Mouse (Mus musculus): ENCODE data around the gene Armc5. TPM values are rescaled to one million over a fixed set of nuclear protein-coding genes. Genes with fewer than 3 reads are reported as not detected.

The Armc5 gene
- polyA plus RNA-seq, 1 experiment from 2014 or later, result 12.8 TPM

Small RNA genes lying within 50 kb of the gene (microRNA-seq; reads per million reads assigned to microRNA genes)
- 0.59 reads per million for gene Mir3103

Other genes with a start within 250 kb of the Armc5 start
- 60.8 and 72.1 TPM in 2 replicates for gene Pycard, start 243.5 kb upstream of the Armc5 start, polyA plus RNA-seq (2015; fragmentation: Nextera tagmentation; extraction: Ambion mirVana)
- gene Trim72, start 233.4 kb upstream of the Armc5 start, polyA plus RNA-seq (2015; fragmentation: Nextera tagmentation; extraction: Ambion mirVana), result 0.84 and 1.0 TPM in 2 replicates
- gene Itgam, start 174.7 kb upstream of the Armc5 start, polyA plus RNA-seq (2015; fragmentation: Nextera tagmentation; extraction: Ambion mirVana), result 0.98 and 1.2 TPM in 2 replicates
- not detected in 2 replicates for gene Gm49368, start 174.7 kb upstream of the Armc5 start, polyA plus RNA-seq (2015; fragmentation: Nextera tagmentation; extraction: Ambion mirVana)
- gene Itgax, start 107.8 kb upstream of the Armc5 start, polyA plus RNA-seq (2015; fragmentation: Nextera tagmentation; extraction: Ambion mirVana), result 0.22 and 0.67 TPM in 2 replicates
- gene Itgad, start 83.0 kb upstream of the Armc5 start, polyA plus RNA-seq (2015; fragmentation: Nextera tagmentation; extraction: Ambion mirVana), result 0.63 and 0.69 TPM in 2 replicates
- 1,071 and 1,148 TPM in 2 replicates for gene Cox6a2, start 31.0 kb upstream of the Armc5 start, polyA plus RNA-seq (2015; fragmentation: Nextera tagmentation; extraction: Ambion mirVana)
- 4.9 and 6.8 TPM in 2 replicates for gene 9130023H24Rik, start 689 bp downstream of the Armc5 start, polyA plus RNA-seq (2015; fragmentation: Nextera tagmentation; extraction: Ambion mirVana)
- 161 and 168 TPM in 2 replicates for gene Tgfb1i1, start 9.5 kb downstream of the Armc5 start, polyA plus RNA-seq (2015; fragmentation: Nextera tagmentation; extraction: Ambion mirVana)
- gene Slc5a2, start 28.3 kb downstream of the Armc5 start, polyA plus RNA-seq (2015; fragmentation: Nextera tagmentation; extraction: Ambion mirVana), result 0.11 TPM in 1 of 2 replicates, not detected in the other
- gene BC017158, start 60.8 kb downstream of the Armc5 start, polyA plus RNA-seq (2015; fragmentation: Nextera tagmentation; extraction: Ambion mirVana), result 14.2 and 15.9 TPM in 2 replicates
- gene Rgs10, start 181.4 kb downstream of the Armc5 start, polyA plus RNA-seq (2015; fragmentation: Nextera tagmentation; extraction: Ambion mirVana), result 10.1 and 11.6 TPM in 2 replicates
- gene Tial1, start 224.4 kb downstream of the Armc5 start, polyA plus RNA-seq (2015; fragmentation: Nextera tagmentation; extraction: Ambion mirVana), result 16.5 and 16.6 TPM in 2 replicates

Data from heart, embryonic 16.5 days (tissue).